Mouse (Mus musculus): Measurements from ENCODE around the gene Gm28048.

The Gm28048 gene

DNA sequence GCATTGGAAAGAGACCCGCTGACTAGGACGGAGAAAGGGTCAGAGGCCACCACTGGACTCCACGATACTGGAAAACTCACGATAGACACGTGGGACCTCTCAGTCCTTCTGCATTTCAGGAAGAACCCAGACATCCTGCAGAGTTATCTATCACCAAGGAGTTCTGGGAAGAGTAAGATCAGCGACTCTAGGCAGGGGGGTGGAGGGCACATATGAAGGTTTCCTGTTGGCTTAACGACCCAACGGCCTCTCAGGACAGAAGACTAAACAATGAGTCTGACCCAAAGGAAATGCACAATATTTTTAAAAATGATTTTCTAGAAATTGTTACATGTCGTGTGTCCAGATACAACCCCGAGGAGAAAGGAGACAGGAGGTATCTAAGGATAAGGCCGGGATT is 150.0 kb downstream of the Gm28048 start:
- DNase-seq: no peak

DNA sequence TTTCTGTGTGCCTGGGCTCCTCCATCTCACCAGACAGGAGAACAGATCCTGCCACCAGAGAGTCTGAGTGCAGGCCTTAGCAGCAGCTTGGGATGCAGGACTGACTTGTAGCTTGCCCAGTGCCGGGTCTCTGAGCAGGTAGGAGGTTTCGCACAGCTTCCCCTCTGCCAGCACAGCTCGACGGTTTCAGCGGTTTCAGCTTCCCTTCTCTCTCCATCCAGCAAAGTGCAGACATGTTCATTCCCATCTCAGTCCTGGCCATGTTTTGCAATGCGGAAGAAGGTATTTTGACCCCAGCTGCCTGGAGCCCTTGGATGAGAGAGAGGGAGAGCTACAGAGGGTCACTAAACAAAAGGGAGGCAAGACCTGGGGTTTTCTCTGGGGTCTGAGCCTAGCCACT is 151.2 kb downstream of the Gm28048 start:
- no peak for DNase-seq

DNA sequence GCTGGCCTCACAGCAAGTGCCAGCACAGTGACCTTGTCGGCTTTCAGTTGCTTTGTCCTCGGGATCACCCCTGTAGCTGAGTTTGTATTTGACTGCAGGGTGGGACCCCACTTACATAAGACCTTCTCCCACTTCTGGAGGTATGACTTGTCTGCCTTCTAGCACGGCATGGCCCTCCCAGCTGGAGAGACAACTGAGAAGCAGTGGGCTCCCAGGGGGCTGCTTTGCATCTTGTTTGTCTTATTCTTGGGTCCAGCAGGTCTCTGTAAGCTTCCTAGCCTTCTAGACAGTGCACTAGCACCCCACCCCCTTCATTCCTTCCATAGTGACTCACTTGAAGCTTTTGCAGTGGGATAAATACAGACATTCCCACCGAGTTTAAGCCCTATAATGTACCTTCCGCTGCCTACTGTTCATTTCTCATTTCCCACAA is 151.7 kb downstream of the Gm28048 start:
- no peak for DNase-seq

DNA sequence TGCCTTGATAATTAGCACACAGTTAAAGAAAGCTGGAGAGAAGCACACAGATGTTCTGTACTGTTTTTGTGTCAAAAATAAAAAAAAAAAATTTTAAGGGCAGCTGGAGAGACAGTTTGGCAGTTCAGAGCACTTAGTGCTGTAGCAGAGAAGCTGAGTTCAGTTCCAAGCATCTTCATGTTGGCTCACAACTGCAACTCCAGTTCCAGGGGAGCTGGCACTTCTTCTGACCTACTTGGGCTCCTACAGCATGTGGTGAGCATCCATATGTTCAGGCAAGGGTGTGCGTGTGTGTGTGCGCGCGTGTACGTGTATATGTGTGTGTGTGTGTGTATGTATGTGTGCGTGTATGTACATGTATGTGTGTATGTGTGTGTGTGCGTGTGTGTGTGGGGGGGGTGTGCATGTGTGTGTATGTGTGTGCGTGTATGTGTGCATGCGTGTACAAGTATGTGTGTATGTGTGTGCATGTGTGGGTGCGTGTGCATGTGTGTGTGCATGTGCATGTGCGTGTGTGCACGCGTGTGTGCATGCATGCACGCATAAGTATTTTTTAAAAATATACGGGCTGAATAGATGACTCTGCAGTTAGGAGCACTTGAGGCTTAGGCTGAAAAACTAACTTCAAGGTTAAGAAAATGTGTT is 152.8 kb downstream of the Gm28048 start:
- DNase-seq: no peak

DNA sequence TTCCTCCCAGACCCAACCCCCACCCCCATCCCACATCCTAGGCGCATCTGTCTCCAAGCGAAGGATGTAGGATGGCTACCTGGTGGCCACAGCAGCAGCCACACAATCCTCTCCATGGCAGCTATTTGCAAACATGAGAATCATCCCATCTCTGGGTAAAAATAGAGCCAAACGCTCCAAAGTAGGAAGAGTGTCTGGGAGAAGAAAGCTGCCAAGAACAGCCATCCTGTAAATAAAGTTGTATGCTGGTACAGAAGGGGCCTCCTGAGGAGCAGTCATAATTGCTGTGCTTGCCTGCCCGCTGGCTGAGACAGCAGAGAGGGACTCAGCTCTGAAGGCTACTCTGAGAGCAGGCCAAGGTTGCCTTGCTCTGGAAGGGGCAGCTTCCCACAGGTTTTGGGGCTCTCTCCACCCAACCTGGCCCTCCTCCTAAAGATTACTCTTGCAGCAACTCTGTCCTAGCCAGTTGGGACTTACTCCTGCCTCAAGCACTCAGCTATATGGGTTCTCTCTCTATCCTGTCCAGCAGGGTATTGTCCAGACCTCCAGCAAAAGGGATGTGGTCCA is 154.3 kb downstream of the Gm28048 start:
- no peak for DNase-seq

DNA sequence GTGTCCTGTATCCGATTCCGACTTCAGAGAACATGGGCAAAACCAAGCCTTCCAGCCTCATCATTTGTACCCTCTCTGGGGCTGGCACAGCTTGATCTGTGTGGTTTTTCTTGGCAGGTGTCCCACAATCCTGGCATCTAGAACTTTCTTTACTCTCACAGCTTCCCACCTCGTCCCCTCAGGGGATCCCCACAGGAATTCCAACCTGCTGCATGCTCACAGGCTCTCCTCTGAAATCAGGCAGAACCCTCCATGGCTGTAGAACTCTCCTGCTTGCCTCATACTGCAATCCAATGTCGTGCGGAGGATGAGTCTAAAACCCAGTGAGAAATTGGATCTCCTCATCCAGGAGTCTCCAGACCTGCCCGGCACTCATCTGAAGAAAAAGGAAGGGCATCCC is 155.2 kb downstream of the Gm28048 start:
- DNase-seq: no peak

DNA sequence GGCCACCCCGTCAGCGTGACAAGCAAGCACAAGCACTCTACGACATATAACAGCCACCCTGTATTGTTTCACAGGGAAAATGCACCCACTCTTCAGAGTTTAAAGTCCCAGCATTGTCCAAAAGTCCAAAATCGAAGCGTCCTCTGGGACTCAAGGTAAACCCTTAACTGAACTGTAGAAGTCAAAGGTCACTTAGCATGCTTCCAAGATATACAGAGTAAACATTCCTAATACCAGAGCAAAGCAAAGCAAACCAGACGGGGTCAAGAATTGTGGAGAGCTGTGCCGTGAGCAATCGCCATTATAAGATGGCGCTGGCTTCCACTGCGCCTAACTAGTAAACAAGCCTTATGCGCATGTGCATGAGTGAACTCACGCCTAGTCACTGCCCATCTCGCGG is 155.8 kb downstream of the Gm28048 start:
- DNase-seq: no peak

DNA sequence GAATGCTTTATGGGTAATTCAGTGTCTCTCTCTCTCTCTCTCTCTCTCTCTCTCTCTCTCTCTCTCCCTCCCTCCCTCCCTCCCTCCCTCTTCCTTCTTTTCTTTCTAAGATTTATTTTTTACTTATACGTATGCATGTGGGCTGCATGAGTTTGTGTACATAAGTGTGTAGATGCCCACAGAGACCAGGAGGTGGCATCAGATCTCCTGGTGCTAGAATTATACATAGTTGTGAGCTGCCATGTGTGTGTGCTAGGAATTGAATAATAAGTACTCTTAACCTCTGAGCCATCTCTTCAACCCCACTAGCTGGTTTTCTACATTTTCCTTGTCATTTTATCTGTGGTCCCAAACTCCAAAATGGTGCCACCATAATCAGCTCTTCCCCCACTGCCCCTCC is 156.3 kb downstream of the Gm28048 start:
- DNase-seq: no peak

DNA sequence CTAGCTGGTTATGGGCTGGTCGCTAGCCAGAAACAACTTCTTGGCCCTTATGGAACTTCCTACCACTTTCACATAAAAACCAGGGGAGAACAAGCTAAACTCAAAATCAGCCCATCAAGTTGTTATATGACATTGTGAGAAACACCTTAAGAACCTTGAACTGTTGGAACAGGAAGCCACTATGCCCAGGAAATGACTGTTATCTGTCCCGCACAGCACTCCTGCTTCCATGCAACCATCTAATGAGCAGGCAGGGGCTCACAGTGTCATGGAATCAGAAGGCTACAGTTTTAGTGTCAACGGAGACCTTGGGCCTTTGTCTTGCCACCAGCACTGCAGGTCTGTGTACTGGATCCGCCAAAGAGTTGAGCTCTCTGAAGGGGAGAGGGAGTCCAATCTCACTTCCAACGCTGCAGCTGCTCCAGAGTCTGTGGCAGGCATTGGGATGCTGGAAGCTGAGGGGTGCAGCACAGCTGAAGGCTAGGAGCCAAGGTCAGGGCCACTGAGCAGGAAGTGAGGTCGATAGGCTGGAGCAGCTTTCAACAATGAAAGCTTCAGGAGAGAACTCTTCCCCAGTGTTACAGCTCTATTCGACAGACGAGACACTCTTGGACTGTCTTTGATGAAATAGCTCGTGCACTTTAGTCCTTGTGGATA is 157.7 kb downstream of the Gm28048 start:
- DNase-seq: no peak

DNA sequence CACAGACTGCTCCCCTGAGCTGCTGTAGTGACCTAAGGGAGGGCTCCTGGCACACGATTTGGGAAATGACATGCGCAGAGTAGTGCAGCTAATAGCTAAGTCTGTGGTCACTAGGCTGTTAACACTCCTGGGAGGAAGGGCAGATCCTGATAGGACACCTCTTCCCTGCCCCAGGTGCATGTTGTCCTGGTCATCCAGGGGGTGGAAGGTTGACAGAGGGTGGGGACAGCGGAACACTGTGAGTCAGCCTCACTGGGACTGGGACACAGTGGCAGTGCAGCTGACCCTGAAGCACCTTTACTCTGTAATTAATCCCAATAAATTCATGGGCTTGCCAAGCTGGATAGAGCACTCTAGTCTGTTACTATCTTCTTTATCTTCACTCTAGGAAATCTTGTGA is 160.6 kb downstream of the Gm28048 start:
- no peak for DNase-seq

DNA sequence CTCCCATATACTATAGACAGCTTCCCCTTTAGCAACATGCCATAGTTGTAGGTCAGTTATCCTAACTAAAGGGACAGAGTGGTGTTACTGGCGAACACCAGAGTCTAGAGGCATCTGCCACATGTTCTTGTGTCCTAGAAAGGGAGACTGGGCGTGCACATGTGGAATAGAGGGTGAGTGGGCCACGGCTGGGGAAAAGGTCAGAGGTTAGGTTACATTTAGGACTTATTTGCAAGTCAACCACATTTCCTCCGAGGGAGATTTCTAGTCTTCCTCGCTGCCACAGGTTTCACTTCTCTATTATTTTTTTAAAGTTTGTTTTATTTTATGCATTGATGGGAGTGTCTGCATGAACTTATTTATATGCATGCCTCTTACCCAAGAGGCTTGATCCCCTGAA is 163.5 kb downstream of the Gm28048 start:
- DNase-seq: peak; percentile 71 to 72

DNA sequence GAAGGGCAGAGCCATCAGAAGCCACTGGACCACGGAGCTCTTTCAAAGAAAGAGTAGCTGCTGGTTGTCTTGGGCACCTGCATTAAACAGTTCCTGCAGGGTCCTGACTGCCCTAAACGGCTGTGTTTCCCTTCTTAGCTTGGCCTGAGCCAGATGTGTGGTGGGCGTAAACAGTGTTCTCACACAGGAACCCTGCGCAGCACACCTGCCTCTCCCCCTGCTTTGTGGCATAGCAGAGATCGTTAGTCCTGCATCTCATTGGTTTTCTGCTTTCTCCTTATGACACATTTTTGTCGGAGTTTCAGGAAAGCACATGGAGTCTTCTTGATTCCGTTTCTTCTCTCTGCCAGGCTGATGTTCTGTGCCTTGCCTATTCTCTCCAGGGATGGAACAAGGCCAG is 166.0 kb downstream of the Gm28048 start:
- peak in 1 of 2 experiments; percentile 28 for DNase-seq

DNA sequence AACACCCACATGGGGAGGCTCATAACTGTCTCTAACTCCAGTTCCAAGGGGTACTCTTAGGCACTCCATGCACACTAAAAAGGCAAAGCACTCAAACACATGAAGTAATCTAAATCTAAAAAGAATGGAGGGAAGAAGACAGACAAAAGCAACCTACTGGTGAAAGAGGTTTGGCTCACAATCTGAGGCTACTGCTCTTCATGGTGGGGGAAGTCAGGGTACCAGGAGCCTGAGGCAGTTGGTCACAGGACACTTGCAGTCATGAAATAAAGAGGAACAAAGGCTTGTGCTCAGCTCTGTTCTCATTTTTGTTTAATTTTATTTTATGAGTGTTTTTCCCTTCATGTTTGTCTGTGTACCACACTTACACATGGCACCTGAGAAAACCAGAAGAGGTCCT is 166.7 kb downstream of the Gm28048 start:
- peak; percentile 31 to 50 for DNase-seq

DNA sequence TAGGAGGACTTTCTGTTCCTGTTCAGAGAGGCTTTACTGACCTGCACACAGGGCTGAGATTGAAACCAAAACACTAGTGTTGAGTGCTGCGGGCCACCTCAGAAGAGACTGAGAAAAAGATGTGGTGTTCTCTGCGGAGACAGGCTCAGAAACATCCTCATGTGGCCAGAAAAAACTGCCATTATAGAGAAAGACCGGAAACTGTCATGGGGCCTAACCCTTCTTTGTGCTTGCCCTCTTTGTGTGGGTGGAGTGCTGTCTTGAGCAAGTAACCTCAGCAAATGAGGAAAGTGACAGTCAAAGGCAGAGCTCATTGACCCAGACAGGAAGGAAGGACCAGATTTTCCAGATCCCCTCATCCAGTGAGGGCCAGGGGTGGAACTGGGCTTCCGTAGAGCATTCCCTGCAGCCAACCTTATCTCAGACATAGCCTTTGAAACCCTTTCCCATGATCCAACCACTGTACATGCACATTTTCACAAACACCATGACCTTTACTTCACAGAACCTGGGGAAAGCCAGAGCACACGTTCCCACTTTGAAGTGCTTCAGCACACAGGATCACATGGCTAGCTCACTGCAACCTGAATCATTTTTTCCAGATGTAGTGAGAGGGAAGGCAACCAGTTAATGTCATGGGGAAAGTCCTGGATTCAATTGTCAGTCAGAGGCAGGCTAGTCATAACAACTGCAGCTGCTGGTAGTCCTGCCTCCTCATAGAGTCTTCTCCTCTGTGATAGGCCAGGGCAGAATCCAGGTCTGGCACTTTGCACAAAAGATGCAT is 167.8 kb downstream of the Gm28048 start:
- peak; percentile 50 for DNase-seq

DNA sequence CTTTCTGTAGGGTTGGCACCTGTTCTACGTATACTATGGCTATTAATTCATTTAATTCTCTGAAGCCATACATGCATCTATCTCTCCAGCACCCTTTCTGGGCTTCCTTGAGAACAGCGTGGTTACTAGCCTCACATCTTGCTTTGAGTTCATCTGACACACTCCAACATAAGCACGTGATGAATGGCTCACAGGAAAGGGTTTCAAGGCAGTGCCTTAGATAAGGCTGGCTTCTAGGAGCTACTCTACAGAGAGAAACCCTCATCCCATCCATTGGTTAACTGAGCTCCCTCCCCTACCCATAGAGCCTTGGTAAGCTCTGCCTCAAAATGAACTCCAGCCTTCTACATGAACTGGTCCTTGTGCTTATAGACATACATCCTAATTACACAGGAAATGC is 168.5 kb downstream of the Gm28048 start:
- no peak for DNase-seq

DNA sequence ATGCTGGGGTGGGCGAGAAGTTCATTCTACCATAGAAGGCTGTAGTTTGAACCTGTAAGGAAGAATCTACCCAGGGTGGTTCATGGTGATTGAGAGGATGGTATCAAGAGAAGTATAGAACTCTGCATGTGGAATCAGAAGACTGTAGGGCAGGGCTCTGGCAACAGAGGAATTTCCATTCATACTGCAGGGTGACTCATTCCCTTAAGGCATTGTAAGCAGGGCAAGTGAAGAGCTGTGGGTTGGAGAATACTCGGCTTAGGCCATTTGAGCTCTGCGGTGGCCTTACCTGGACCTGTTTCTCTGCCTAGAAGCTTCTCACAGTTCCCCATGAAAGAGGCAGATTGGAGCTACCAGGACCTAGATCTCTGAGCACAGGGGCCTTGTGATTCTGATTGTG is 170.5 kb downstream of the Gm28048 start:
- DNase-seq: no peak

DNA sequence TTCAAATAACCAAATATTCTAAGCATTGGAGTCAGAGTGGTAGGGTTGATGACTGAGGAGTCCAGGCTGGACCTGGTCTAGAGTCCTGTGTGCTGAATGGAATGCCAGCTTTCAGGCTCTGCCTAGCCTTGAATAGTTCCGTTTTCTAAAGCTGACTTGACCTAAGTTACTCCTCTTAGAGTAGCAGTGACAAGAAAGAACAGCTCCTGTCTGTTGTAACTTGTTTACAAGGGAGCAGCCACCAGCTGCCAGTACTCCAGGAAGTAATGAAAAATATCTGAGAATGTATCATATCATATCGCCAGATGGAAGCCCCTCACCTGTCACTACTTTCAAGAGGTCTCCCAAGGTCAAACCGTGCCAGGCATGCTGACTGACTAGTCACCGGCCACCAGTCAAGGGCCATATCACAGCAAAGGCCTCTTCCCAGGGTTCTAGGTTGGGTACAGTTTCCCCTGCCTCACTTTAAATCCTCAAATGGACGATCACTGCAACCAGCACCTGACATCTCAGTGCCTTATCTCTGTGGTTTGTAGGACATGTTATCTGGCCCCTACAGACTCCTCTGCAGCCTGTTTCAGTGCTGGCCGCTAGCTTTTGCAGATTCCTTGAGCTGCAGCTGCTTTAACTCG is 172.3 kb downstream of the Gm28048 start:
- no peak for DNase-seq

DNA sequence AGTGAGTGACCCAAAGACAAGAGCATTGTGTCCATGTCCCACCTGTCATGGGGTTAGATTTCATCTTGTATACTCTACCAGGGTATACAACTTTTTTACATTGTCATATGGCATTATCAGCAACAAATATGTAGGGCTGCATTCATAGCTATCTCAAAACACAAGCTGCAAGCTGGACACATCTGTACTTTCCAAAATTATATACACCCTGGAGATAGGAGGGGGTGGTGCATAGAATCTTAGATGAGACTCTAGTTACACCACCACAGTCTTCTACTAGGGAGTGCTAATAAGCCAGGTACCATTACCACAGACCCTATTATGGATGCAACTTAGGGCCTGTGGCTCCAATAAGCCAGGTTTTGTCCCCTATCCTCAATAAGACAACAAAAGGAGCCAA is 173.8 kb downstream of the Gm28048 start:
- DNase-seq: no peak

DNA sequence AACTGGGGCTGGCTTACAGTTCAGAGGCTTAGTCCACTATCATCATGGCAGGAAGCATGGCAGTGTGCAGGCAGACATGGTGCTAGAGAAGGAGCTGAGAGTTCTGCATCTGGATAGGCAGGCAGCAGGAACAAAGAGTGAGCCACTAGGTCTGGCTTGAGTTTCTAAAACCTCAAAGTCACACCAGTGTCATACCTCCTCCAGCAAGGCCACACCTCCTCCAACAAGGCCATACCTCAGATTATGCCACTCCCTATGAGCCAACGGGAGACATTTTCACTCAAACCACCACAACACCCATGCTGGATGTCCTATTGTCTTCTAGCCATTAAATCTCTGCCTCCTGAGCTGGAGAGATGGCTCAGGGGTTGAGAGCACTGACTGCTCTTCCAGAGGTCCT is 176.7 kb downstream of the Gm28048 start:
- no peak for DNase-seq

DNA sequence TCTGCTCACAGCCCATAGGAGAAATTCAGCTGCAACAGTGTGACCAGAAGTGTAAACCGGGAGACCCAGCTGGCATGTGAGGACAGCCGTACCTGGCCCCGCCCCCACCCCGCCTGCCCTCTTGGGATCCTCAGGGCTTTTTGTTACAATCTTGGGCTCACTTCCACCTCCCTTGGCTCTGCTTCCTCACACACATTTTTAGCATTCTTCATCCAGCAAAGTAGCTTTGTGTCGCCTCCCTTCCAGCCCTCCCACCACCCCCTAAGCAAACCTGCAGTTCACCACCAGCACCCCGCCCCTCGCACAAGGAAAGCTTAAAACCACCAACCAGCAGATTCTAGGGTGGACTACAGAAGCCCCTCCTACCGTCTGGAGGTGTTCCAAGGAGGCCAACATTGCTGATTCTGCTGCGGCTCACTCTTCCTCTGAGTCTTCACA is 181.9 kb downstream of the Gm28048 start:
- no peak for DNase-seq

DNA sequence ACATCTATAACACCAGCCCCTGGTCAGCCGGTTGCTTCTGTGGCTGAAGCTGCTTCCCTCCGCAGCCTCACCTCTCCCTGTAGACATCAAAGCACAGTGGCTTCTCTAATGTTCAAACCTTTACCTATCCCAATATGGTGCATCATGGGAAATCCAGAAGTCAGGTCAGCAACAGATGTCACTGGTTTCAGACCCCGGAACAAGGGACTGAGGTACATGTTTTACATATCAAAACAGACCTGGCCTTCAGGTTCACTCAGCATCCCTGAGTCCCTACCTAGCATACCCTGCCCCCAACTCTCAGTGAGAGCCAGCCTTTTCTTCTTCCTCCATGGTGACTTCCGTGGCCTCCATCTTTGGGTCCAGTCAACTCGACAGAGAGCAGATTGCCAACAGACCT is 183.0 kb downstream of the Gm28048 start:
- no peak for DNase-seq

DNA sequence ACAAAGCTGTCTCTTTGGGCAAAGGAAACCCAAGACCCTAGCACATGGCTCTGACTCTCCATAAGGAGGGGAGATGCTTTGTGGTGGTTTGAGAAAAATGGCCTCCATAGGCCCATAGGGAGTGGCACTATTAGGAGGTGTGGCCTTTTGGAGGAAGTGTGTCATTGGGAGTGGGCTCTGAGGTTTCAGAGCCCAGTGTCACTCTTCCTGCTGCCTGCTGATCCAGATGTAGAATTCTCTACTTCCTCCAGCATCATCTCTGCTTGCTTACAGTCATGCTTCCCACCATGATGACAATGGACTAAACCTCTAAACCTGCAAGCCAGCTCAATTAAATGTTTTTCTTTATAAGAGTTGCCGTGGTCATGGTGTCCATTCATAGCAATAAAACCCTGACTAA is 187.2 kb downstream of the Gm28048 start:
- DNase-seq: no peak

DNA sequence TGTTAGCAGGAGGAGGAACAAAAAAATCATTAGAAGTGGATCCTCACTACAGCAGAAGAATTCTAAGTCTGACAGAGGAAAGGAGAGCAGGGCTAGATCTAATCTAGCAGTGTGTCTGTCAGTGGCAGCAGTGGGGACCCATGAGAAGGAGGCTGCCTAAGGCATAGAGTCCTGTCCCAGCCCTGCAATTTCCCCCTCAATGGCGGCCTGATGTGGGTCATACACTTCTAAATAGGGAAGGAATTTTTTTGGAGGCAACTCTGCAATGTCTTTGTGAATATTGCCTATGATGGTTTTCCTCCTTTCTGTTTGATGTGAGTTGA is 188.0 kb downstream of the Gm28048 start:
- no peak for DNase-seq
